Comparison of ENCODE assay signal across 8 mouse cellular contexts in the genomic region with DNA sequence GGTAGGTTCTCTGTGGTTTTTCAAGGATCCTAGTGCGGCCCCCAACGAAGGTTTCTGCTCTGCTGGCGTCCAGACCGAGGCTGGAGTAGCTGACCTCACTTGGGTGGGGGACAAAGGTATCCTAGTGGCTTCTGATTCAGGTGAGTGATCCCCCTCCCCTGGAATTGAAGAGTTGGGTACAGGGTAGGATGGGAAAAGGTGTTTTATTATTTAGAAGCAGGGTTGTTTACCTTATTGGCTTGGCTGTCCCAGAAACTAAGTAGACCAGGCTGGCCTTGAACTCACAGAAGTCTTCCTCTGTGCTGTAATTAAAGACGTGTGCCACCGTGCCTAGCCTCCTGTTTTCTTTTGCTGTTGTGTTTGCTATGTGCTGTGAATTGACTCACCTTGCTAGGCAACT. TPM values are rescaled to one million over a fixed set of nuclear protein-coding genes. Genes with fewer than 3 reads are reported as not detected.
DNase-seq lines count a peak whose midpoint lies in the region; ATAC-seq lines count a peak whose summit lies in the region.

Atp5f1 (minus strand) TSS at position 101 of the 400 bp plus-strand sequence.

- no peaks in the 10 kb centered on the region for H3K27me3 ChIP-seq in kidney, embryonic 16.5 days (ENCODE audit: insufficient read depth, low read length)
- H3K27me3 ChIP-seq in intestine, embryonic 15.5 days (replicated peaks), result no peaks in the 10 kb centered on the region

- peak within 1 kb of the TSS; percentile 77 for H3K4me2 ChIP-seq in kidney, embryonic 16.5 days (replicated peaks; ENCODE audit: low read depth, low read length)
- peak within 1 kb of the TSS; percentile 75 for H3K4me2 ChIP-seq in intestine, embryonic 15.5 days (replicated peaks)

- no peak for ATAC-seq in kidney, embryonic 16.5 days (ENCODE audit: low FRiP score, low TSS enrichment)
- peak; percentile 16; the same call in 1 of the 2 replicates for ATAC-seq in intestine, embryonic 15.5 days
- ATAC-seq in megakaryocyte-erythroid progenitor cell, adult 5-6 weeks (replicated peaks; ENCODE audit: low FRiP score, low TSS enrichment, poor library complexity, severe bottlenecking), result no peak

- peak within 1 kb of the TSS; percentile 97 for H3K9ac ChIP-seq in kidney, embryonic 16.5 days (replicated peaks; ENCODE audit: low read length)
- H3K9ac ChIP-seq in intestine, embryonic 15.5 days, result peak within 1 kb of the TSS; percentile 95

- 4% methylated on average over 6 of the region's 6 CpGs for WGBS in kidney, embryonic 16.5 days
- WGBS in intestine, embryonic 15.5 days, result 8% methylated on average over 6 of the region's 6 CpGs

- H3K27ac ChIP-seq in kidney, embryonic 16.5 days (ENCODE audit: low read length), result peak within 1 kb of the TSS; percentile 93
- H3K27ac ChIP-seq in intestine, embryonic 15.5 days, result peak within 1 kb of the TSS; percentile 89

- H3K4me1 ChIP-seq in kidney, embryonic 16.5 days (ENCODE audit: insufficient read depth, low read length), result peaks cover 26% of the 10 kb centered on the region
- H3K4me1 ChIP-seq in intestine, embryonic 15.5 days (replicated peaks), result peaks cover 12% of the 10 kb centered on the region; the same call in 1 of the 2 replicates

- H3K9me3 ChIP-seq in kidney, embryonic 16.5 days (ENCODE audit: low read length), result no peaks in the 10 kb centered on the region
- no peaks in the 10 kb centered on the region for H3K9me3 ChIP-seq in intestine, embryonic 15.5 days

- H3K36me3 ChIP-seq in kidney, embryonic 16.5 days (ENCODE audit: insufficient read depth, low read length), result peaks cover 40% of the 10 kb centered on the region
- H3K36me3 ChIP-seq in intestine, embryonic 15.5 days, result peaks cover 32% of the 10 kb centered on the region

- DNase-seq in kidney, postnatal 4 days, result no peak
- no peak for DNase-seq in adrenal gland, postnatal 36 days
- no peak for DNase-seq in gastrocnemius, postnatal 25 days
- no peak for DNase-seq in embryo, embryonic 10 days (ENCODE audit: low spot score)
- no peak for DNase-seq in MN1 (ENCODE audit: low spot score)

- H3K4me3 ChIP-seq in kidney, embryonic 16.5 days (ENCODE audit: low read length), result peak within 1 kb of the TSS; percentile 95
- H3K4me3 ChIP-seq in intestine, embryonic 15.5 days (replicated peaks), result peak within 1 kb of the TSS; percentile 93

RNA-seq across cellular contexts. Expression of gene Atp5f1, which starts in this region (rescaled TPM):
- polyA plus RNA-seq in kidney, embryonic 16.5 days (2015; fragmentation: Nextera tagmentation; extraction: Ambion mirVana), result 535 and 587 TPM in 2 replicates
- total RNA-seq in adrenal gland, postnatal 36 days (2021), result 100 to 1,000 TPM; 351 to 362 TPM
- 100 to 1,000 TPM; 671 to 699 TPM for total RNA-seq in gastrocnemius, postnatal 25 days (2021)
- 600 and 651 TPM in 2 replicates for polyA plus RNA-seq in intestine, embryonic 15.5 days (2015; fragmentation: Nextera tagmentation; extraction: Ambion mirVana)
- 376 and 381 TPM in 2 replicates for total RNA-seq in megakaryocyte-erythroid progenitor cell, adult 5-6 weeks (2014; fragmentation: Nextera tagmentation)
- total RNA-seq in megakaryocyte-erythroid progenitor cell, adult 5-6 weeks (2017), result 527 and 581 TPM in 2 replicates
